Mouse (Mus musculus) kidney, adult 2 months (tissue): ENCODE measurements at regions not wholly inside any gene's neighbourhood (a gene's known extent, or its start where the extent isn't known, plus 50 kb on each side); places are given as distances from the start of the nearest gene placed in this dataset.

Experiments
- CTCF ChIP-seq: fragments of 200-500 bp; conservative IDR thresholded peaks from 2 replicates; pipeline ENCODE4 v1.5.1; 2011; ENCODE audit warnings: low read depth, mild to moderate bottlenecking, control low read depth, low read length, moderate library complexity, mixed read lengths; ENCODE audit not compliant: insufficient read depth, insufficient read length
- POLR2A ChIP-seq: fragments of 200-500 bp; IDR thresholded peaks from one replicate; pipeline ENCODE4 v1.6.1; 2011; ENCODE audit warnings: low read depth, low read length, control low read depth

DNA sequence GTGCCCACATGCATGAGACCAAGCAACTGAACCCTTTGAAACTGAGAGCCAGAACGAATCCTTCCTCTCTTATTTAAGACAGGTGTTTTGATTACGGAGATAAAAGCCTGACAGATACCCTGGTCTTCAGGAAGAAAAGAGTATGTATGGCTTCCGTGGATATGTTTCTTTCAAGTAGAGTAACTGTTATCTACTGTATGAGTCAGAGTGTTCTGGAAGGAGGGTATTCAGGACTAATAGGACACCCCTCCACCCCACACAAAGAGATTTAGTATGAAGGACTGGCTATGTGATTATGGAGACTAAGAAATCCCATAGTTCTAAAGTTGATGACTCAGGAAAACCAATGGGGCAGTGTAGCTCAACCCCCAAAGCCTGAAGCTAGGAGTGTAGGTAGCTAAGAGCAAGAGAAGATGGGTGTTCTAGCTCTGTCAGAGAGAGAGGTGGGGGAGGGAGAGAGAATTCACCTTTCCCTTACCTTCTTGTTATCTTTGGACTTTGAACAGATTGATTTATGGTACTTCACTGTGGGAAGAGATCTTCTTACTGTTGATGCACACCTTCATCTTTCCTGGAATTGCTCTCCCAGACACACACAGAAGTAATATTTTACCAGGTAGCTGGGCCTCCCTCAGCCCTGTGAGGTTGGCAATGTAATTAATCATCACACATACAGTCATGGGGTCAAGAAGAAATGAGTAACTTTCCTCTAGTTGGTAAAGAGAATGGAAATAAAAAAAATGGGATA lies 87.6 kb upstream of the Tab2 start:
- TF ChIP-seq POLR2A: no peak
- TF ChIP-seq CTCF: no peak
